Mouse (Mus musculus): Measurements from ENCODE around the gene Zfp385b. TPM values are rescaled to one million over a fixed set of nuclear protein-coding genes. Genes with fewer than 3 reads are reported as not detected.

Zfp385b gene
- polyA plus RNA-seq, 1 experiment from 2014 or later: 8.1 TPM

- Histone ChIP-seq H3K27ac (ENCODE audit: low read length) (no peak overlapping the region), H3K4me2 (ENCODE audit: low read depth, low read length) (no peak overlapping the region), H3K4me1 (ENCODE audit: control insufficient read depth, low read depth, low read length) (no peaks in the 10 kb centered on the region), H3K9ac (ENCODE audit: low read depth, low read length) (no peak overlapping the region), H3K4me3 (ENCODE audit: low read depth, low read length) (no peak overlapping the region), H3K36me3 (ENCODE audit: control insufficient read depth, insufficient read depth) (peaks cover 12% of the 10 kb centered on the region), H3K27me3 (ENCODE audit: control insufficient read depth, insufficient read depth, low read depth, low read length) (no peaks in the 10 kb centered on the region), H3K9me3 (replicated peaks; ENCODE audit: control insufficient read depth, low read length) (0 out of 2 replicates have a peak, but pooled peaks cover 2% of the 10 kb centered on the region)
- no peak for ATAC-seq (ENCODE audit: low read depth)
- WGBS (ENCODE audit: insufficient replicate concordance): 66% methylated on average over 10 of the region's 10 CpGs
Measured at GRCm38 (mm10) chr2:77477536-77477935, 341.9 kb downstream of the Zfp385b start.

DNA sequence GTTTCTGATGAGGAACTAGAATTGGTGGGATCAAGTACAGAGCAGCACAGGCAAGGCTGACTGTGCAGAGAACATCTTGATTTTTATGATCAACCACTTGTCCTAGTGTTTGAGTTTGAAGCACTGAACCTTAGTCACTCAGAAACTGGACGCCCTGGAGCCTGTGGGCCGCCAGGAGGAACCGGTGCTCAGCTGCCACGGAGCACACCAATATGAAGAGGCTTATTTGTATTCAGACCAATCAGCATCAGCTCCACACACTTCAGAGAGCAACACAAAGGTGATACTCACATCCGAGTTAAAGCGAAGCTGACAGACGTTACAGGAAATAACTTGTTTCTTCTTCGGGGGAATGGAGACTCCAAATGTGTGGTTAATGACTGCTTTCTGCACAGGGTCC, 343.0 kb downstream of the Zfp385b start:
- H3K27ac ChIP-seq (ENCODE audit: low read length): no peak overlapping the region
- H3K27me3 ChIP-seq (ENCODE audit: control insufficient read depth, insufficient read depth, low read depth, low read length): no peaks in the 10 kb centered on the region
- WGBS (ENCODE audit: insufficient replicate concordance): 64% methylated on average over 8 of the region's 8 CpGs
- H3K4me2 ChIP-seq (ENCODE audit: low read depth, low read length): no peak overlapping the region
- H3K9me3 ChIP-seq (replicated peaks; ENCODE audit: control insufficient read depth, low read length): 0 out of 2 replicates have a peak, but pooled peaks cover 2% of the 10 kb centered on the region
- H3K9ac ChIP-seq (ENCODE audit: low read depth, low read length): no peak overlapping the region
- H3K36me3 ChIP-seq (ENCODE audit: control insufficient read depth, insufficient read depth): peaks cover 12% of the 10 kb centered on the region
- no peak overlapping the region for H3K4me3 ChIP-seq (ENCODE audit: low read depth, low read length)
- H3K4me1 ChIP-seq (ENCODE audit: control insufficient read depth, low read depth, low read length): no peaks in the 10 kb centered on the region
- no peak for ATAC-seq (ENCODE audit: low read depth)

DNA sequence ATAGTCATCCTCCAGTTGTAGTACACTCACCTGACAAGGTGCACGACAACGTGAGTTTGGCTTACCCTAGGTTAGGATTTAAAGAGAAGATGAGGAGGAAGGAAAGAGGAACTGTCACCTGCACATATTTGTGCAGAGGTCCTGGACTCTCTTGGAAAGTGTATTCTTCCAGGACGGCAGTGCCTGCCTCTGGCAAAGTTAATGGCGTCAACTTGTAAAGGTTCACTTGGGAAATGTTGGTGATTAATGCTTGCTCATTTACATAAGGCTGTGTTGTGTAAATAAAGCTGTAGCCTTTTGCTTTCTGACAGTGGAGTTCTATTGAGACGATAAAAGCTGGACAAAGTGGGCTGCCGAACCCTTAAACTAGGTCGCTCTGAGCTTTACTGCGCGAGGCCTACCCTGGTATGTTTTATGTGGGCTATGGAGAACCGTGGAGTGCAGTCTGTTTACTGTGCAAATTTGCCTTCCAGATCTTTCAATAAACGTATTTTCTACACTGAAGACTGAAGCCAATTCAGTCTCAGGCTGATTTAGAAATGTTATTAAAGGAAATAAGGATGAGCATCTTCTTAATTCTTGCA, 347.1 kb downstream of the Zfp385b start:
- no peak overlapping the region for H3K27ac ChIP-seq (ENCODE audit: low read length)
- peaks cover 12% of the 10 kb centered on the region for H3K36me3 ChIP-seq (ENCODE audit: control insufficient read depth, insufficient read depth)
- 0 out of 2 replicates have a peak, but pooled peaks cover 2% of the 10 kb centered on the region for H3K9me3 ChIP-seq (replicated peaks; ENCODE audit: control insufficient read depth, low read length)
- no peak overlapping the region for H3K4me3 ChIP-seq (ENCODE audit: low read depth, low read length)
- H3K27me3 ChIP-seq (ENCODE audit: control insufficient read depth, insufficient read depth, low read depth, low read length): no peaks in the 10 kb centered on the region
- 68% methylated on average over 11 of the region's 11 CpGs for WGBS (ENCODE audit: insufficient replicate concordance)
- no peak for ATAC-seq (ENCODE audit: low read depth)
- no peak overlapping the region for H3K9ac ChIP-seq (ENCODE audit: low read depth, low read length)
- no peaks in the 10 kb centered on the region for H3K4me1 ChIP-seq (ENCODE audit: control insufficient read depth, low read depth, low read length)
- no peak overlapping the region for H3K4me2 ChIP-seq (ENCODE audit: low read depth, low read length)

DNA sequence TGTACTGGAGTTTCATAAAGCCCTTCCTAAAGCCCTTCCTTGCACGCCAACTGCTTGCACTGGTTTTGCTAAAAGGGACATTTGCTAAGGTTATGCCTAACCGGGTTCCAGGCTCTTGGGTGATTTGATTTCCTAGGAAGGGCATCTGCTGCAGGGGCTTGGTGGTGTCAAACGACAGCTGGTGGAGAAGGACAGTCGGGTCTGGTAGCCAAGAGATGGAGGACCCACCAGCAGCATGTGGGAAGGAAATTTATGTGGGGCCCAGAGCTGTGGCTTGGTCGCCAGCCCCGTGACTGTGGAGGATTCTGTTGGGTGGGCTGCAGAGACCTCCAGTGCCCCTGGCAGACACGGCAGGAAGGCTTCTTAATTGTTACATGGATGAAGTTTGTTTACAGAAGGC, 348.7 kb downstream of the Zfp385b start:
- H3K36me3 ChIP-seq (ENCODE audit: control insufficient read depth, insufficient read depth): peaks cover 12% of the 10 kb centered on the region
- H3K27ac ChIP-seq (ENCODE audit: low read length): no peak overlapping the region
- H3K9me3 ChIP-seq (replicated peaks; ENCODE audit: control insufficient read depth, low read length): 0 out of 2 replicates have a peak, but pooled peaks cover 2% of the 10 kb centered on the region
- no peak for ATAC-seq (ENCODE audit: low read depth)
- no peak overlapping the region for H3K4me3 ChIP-seq (ENCODE audit: low read depth, low read length)
- no peaks in the 10 kb centered on the region for H3K4me1 ChIP-seq (ENCODE audit: control insufficient read depth, low read depth, low read length)
- 47% methylated on average over 7 of the region's 7 CpGs for WGBS (ENCODE audit: insufficient replicate concordance)
- H3K9ac ChIP-seq (ENCODE audit: low read depth, low read length): no peak overlapping the region
- no peak overlapping the region for H3K4me2 ChIP-seq (ENCODE audit: low read depth, low read length)
- H3K27me3 ChIP-seq (ENCODE audit: control insufficient read depth, insufficient read depth, low read depth, low read length): no peaks in the 10 kb centered on the region

- Histone ChIP-seq H3K4me3 (ENCODE audit: low read depth, low read length) (no peak overlapping the region), H3K4me2 (ENCODE audit: low read depth, low read length) (no peak overlapping the region), H3K36me3 (ENCODE audit: control insufficient read depth, insufficient read depth) (no peaks in the 10 kb centered on the region), H3K27me3 (ENCODE audit: control insufficient read depth, insufficient read depth, low read depth, low read length) (no peaks in the 10 kb centered on the region), H3K9ac (ENCODE audit: low read depth, low read length) (no peak overlapping the region), H3K27ac (ENCODE audit: low read length) (no peak overlapping the region), H3K4me1 (ENCODE audit: control insufficient read depth, low read depth, low read length) (no peaks in the 10 kb centered on the region), H3K9me3 (replicated peaks; ENCODE audit: control insufficient read depth, low read length) (no peaks in the 10 kb centered on the region)
- ATAC-seq (ENCODE audit: low read depth): no peak
- WGBS (ENCODE audit: insufficient replicate concordance): 67% methylated on average over 10 of the region's 10 CpGs
Measured at GRCm38 (mm10) chr2:77461413-77461812, 358.0 kb downstream of the Zfp385b start.

DNA sequence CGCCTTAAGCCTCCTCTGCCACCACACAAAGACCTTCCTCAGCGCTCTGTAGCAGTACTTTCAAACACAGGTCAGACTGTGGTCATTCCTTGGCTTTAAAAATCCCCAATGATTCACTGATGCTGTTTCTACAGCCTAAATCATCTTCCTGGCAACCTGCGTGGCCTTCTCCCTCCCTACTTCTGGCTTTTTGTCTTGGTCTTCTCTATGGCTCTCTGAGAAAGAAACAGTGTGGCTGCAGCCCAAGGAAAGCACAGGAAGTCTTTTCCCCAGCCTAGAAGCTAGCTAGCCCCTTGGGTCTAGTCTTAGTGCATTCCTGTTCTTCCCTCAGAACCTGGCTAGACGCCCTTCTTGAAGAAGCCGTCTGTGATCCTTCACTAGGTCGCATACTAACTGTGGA, 359.4 kb downstream of the Zfp385b start:
- Histone ChIP-seq H3K27ac (ENCODE audit: low read length) (no peak overlapping the region), H3K27me3 (ENCODE audit: control insufficient read depth, insufficient read depth, low read depth, low read length) (no peaks in the 10 kb centered on the region), H3K4me3 (ENCODE audit: low read depth, low read length) (no peak overlapping the region), H3K9me3 (replicated peaks; ENCODE audit: control insufficient read depth, low read length) (no peaks in the 10 kb centered on the region), H3K36me3 (ENCODE audit: control insufficient read depth, insufficient read depth) (no peaks in the 10 kb centered on the region), H3K9ac (ENCODE audit: low read depth, low read length) (no peak overlapping the region), H3K4me1 (ENCODE audit: control insufficient read depth, low read depth, low read length) (no peaks in the 10 kb centered on the region), H3K4me2 (ENCODE audit: low read depth, low read length) (no peak overlapping the region)
- WGBS (ENCODE audit: insufficient replicate concordance): 59% methylated on average over 6 of the region's 6 CpGs
- ATAC-seq (ENCODE audit: low read depth): no peak

DNA sequence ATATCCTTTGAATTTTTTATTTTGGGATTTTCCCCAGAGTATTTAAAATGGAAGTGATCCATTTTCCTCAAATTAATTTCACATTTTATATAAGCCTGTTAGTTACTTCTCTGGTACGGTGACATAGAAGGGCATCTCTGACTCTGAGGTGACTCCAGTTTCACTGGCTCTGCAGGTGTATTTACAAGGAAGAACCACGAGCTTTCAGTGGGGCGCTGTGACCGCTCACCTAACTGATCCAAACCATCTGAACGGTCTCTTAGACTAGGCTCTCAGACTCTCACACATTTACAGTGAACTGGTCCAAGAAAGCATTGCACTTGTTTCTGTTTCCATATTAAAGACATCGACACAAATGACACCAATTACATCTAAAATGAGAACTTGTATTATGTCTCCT, 361.0 kb downstream of the Zfp385b start:
- no peaks in the 10 kb centered on the region for H3K36me3 ChIP-seq (ENCODE audit: control insufficient read depth, insufficient read depth)
- WGBS (ENCODE audit: insufficient replicate concordance): 79% methylated on average over 6 of the region's 6 CpGs

GRCm38 (mm10) chr2:77457120-77457519, 362.3 kb downstream of the Zfp385b start:
- 3% methylated on average over 1 of the region's 1 CpGs for WGBS (ENCODE audit: insufficient replicate concordance)
- no peaks in the 10 kb centered on the region for H3K36me3 ChIP-seq (ENCODE audit: control insufficient read depth, insufficient read depth)

More for the DNA sequence above, 361.0 kb downstream of the Zfp385b start:
- ATAC-seq (ENCODE audit: low read depth): no peak
- Histone ChIP-seq H3K27ac (ENCODE audit: low read length) (no peak overlapping the region), H3K4me3 (ENCODE audit: low read depth, low read length) (no peak overlapping the region), H3K4me2 (ENCODE audit: low read depth, low read length) (no peak overlapping the region), H3K4me1 (ENCODE audit: control insufficient read depth, low read depth, low read length) (no peaks in the 10 kb centered on the region), H3K9me3 (replicated peaks; ENCODE audit: control insufficient read depth, low read length) (no peaks in the 10 kb centered on the region), H3K27me3 (ENCODE audit: control insufficient read depth, insufficient read depth, low read depth, low read length) (no peaks in the 10 kb centered on the region), H3K9ac (ENCODE audit: low read depth, low read length) (no peak overlapping the region)

DNA sequence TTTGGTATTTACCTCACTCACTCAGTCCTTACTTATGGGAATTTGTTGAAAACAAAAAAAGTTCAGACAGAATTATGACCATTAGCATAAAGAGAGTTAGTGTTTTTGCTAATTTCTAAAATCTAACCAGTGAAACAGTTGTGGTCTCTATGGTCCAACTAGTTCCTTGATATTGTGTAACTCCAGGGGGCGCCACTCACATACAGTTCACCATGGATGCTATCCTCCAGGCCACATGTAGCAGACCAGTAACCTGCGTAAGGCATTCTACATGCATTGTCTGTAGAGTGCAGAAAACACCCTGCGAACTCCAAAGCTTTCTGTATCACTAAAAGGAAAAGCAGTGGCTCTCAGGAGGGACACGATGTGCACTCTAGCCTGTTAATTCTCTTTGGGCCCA, 362.8 kb downstream of the Zfp385b start:
- Histone ChIP-seq H3K36me3 (ENCODE audit: control insufficient read depth, insufficient read depth) (no peaks in the 10 kb centered on the region), H3K9me3 (replicated peaks; ENCODE audit: control insufficient read depth, low read length) (no peaks in the 10 kb centered on the region), H3K27ac (ENCODE audit: low read length) (no peak overlapping the region), H3K9ac (ENCODE audit: low read depth, low read length) (no peak overlapping the region), H3K4me3 (ENCODE audit: low read depth, low read length) (no peak overlapping the region), H3K27me3 (ENCODE audit: control insufficient read depth, insufficient read depth, low read depth, low read length) (no peaks in the 10 kb centered on the region), H3K4me1 (ENCODE audit: control insufficient read depth, low read depth, low read length) (no peaks in the 10 kb centered on the region), H3K4me2 (ENCODE audit: low read depth, low read length) (no peak overlapping the region)
- WGBS (ENCODE audit: insufficient replicate concordance): 37% methylated on average over 4 of the region's 4 CpGs
- ATAC-seq (ENCODE audit: low read depth): 0 out of 2 replicates have a peak, but pooled peaks have one; percentile 53

More at GRCm38 (mm10) chr2:77457120-77457519, 362.3 kb downstream of the Zfp385b start:
- no peak overlapping the region for H3K9ac ChIP-seq (ENCODE audit: low read depth, low read length)
- no peaks in the 10 kb centered on the region for H3K4me1 ChIP-seq (ENCODE audit: control insufficient read depth, low read depth, low read length)
- H3K9me3 ChIP-seq (replicated peaks; ENCODE audit: control insufficient read depth, low read length): no peaks in the 10 kb centered on the region
- ATAC-seq (ENCODE audit: low read depth): no peak
- no peak overlapping the region for H3K4me3 ChIP-seq (ENCODE audit: low read depth, low read length)
- H3K4me2 ChIP-seq (ENCODE audit: low read depth, low read length): no peak overlapping the region
- no peaks in the 10 kb centered on the region for H3K27me3 ChIP-seq (ENCODE audit: control insufficient read depth, insufficient read depth, low read depth, low read length)
- H3K27ac ChIP-seq (ENCODE audit: low read length): no peak overlapping the region

All from liver, embryonic 16.5 days (tissue).